Mouse (Mus musculus) MEL (cell line): ENCODE results near the gene Gh. TPM values are rescaled to one million over a fixed set of nuclear protein-coding genes. Genes with fewer than 3 reads are reported as not detected.

Experiments used
- DNase-seq: peaks from one replicate; pipeline ENCODE4 v3.0.0; 2011; ENCODE audit warnings: low read depth, low spot score
- H3K27ac ChIP-seq: 2 replicates; pipeline ENCODE4 v1.5.1; 2012; ENCODE audit warnings: low read depth, mild to moderate bottlenecking, control low read depth, low read length, moderate library complexity; ENCODE audit not compliant: control insufficient read depth
- H3K27me3 ChIP-seq, 2 experiments: fragments of 150-350 bp in 1 of 2; sonication (generic) in 1 of 2; 2 replicates each; pipeline ENCODE4 v1.6.1; 2012; ENCODE audit warnings: low read length in 2 of 2, mild to moderate bottlenecking in 2 of 2, improper control_type of control experiment in 1 of 2, moderate library complexity in 1 of 2; ENCODE audit not compliant: insufficient read depth in 2 of 2, control insufficient read depth in 1 of 2
- H3K36me3 ChIP-seq, 2 experiments: 2 replicates each; pipeline ENCODE4 v1.6.1; 2012 to 2014; ENCODE audit warnings: low read length in 2 of 2, improper control_type of control experiment in 1 of 2, inconsistent platforms in 1 of 2, mild to moderate bottlenecking in 1 of 2; ENCODE audit not compliant: insufficient read depth in 2 of 2, control insufficient read depth in 1 of 2
- H3K4me1 ChIP-seq, 2 experiments: fragments of 150-350 bp in 1 of 2; sonication (generic) in 1 of 2; 2 replicates each; pipeline ENCODE4 v1.6.1; 2012; ENCODE audit warnings: low read length in 2 of 2, improper control_type of control experiment in 1 of 2, mild to moderate bottlenecking in 1 of 2; ENCODE audit not compliant: insufficient read depth in 2 of 2, control insufficient read depth in 1 of 2
- H3K4me3 ChIP-seq, 2 experiments: fragments of 150-350 bp in 1 of 2; sonication (generic) in 1 of 2; 2 replicates each; pipeline ENCODE4 v1.5.1; 2012; ENCODE audit warnings: low read depth in 2 of 2, low read length in 2 of 2, mild to moderate bottlenecking in 2 of 2, moderate library complexity in 2 of 2, control low read depth in 1 of 2, improper control_type of control experiment in 1 of 2; ENCODE audit not compliant: control insufficient read depth in 1 of 2, insufficient read depth in 1 of 2
- H3K79me2 ChIP-seq: 2 replicates; pipeline ENCODE4 v1.6.1; 2012; ENCODE audit warnings: mild to moderate bottlenecking, low read length, moderate library complexity; ENCODE audit not compliant: control insufficient read depth, poor library complexity, insufficient read depth
- H3K9ac ChIP-seq: 2 replicates; pipeline ENCODE4 v1.6.1; 2012; ENCODE audit warnings: low read depth, mild to moderate bottlenecking, control low read depth, low read length, moderate library complexity; ENCODE audit not compliant: control insufficient read depth, poor library complexity, severe bottlenecking
- H3K9me3 ChIP-seq: fragments of 150-350 bp; sonication (generic); replicated peaks from 2 replicates; pipeline ENCODE4 v1.6.1; 2012; ENCODE audit warnings: mild to moderate bottlenecking, low read length, improper control_type of control experiment, moderate library complexity; ENCODE audit not compliant: insufficient read depth
- BHLHE40 ChIP-seq: IDR thresholded peaks from 2 replicates; pipeline ENCODE4 v1.6.1; 2012; ENCODE audit warnings: low read depth, mild to moderate bottlenecking, inconsistent platforms, low read length, improper control_type of control experiment, borderline replicate concordance
- ELF1 ChIP-seq: IDR thresholded peaks from 2 replicates; pipeline ENCODE4 v1.6.1; 2014; ENCODE audit warnings: low read depth, mild to moderate bottlenecking, inconsistent platforms, low read length, improper control_type of control experiment, moderate library complexity
- EP300 ChIP-seq, 2 experiments: IDR thresholded peaks; 2 replicates each; pipeline ENCODE4 v1.6.1; 2011; ENCODE audit warnings: improper control_type of control experiment in 2 of 2, low read length in 2 of 2, low read depth in 1 of 2, mild to moderate bottlenecking in 1 of 2
- HCFC1 ChIP-seq: IDR thresholded peaks from 2 replicates; pipeline ENCODE4 v1.6.1; 2012; ENCODE audit warnings: low read depth, mild to moderate bottlenecking, inconsistent platforms, low read length, improper control_type of control experiment, moderate library complexity
- MAFK ChIP-seq: IDR thresholded peaks from 2 replicates; pipeline ENCODE4 v1.6.1; 2011; ENCODE audit warnings: low read depth, mild to moderate bottlenecking, low read length, improper control_type of control experiment, borderline replicate concordance
- MEF2A ChIP-seq: IDR thresholded peaks from 2 replicates; pipeline ENCODE4 v1.6.1; 2014; ENCODE audit warnings: low read depth, mild to moderate bottlenecking, inconsistent platforms, low read length, improper control_type of control experiment; ENCODE audit not compliant: poor library complexity, insufficient replicate concordance, severe bottlenecking; ENCODE audit errors: extremely low read depth
- NELFE ChIP-seq: IDR thresholded peaks from 2 replicates; pipeline ENCODE4 v1.6.1; 2011; ENCODE audit warnings: low read depth, low read length, improper control_type of control experiment
- NRF1 ChIP-seq: IDR thresholded peaks from 2 replicates; pipeline ENCODE4 v1.6.1; 2014; ENCODE audit warnings: low read depth, mild to moderate bottlenecking, inconsistent platforms, low read length, improper control_type of control experiment, moderate library complexity; ENCODE audit not compliant: poor library complexity, insufficient read depth, severe bottlenecking
- POLR2A ChIP-seq, 2 experiments: IDR thresholded peaks; 2 replicates each; pipeline ENCODE4 v1.6.1; 2011 to 2012; ENCODE audit warnings: low read length in 2 of 2, mild to moderate bottlenecking in 2 of 2, control low read depth in 1 of 2, improper control_type of control experiment in 1 of 2, low read depth in 1 of 2, moderate library complexity in 1 of 2; ENCODE audit not compliant: control insufficient read depth in 1 of 2, insufficient read depth in 1 of 2, poor library complexity in 1 of 2
- POLR2AphosphoS5 ChIP-seq: IDR thresholded peaks from 2 replicates; pipeline ENCODE4 v1.6.1; 2012; ENCODE audit warnings: low read depth, borderline replicate concordance, mild to moderate bottlenecking, inconsistent platforms, low read length, moderate library complexity, mixed read lengths
- RAD21 ChIP-seq: IDR thresholded peaks from 2 replicates; pipeline ENCODE4 v1.6.1; 2011; ENCODE audit warnings: mild to moderate bottlenecking, low read depth, low read length, improper control_type of control experiment
- RCOR1 ChIP-seq: IDR thresholded peaks from 2 replicates; pipeline ENCODE4 v1.6.1; 2012; ENCODE audit warnings: low read depth, mild to moderate bottlenecking, inconsistent platforms, low read length, improper control_type of control experiment
- SMC3 ChIP-seq: IDR thresholded peaks from 2 replicates; pipeline ENCODE4 v1.6.1; 2011; ENCODE audit warnings: low read depth, low read length, improper control_type of control experiment
- TCF12 ChIP-seq: IDR thresholded peaks from 2 replicates; pipeline ENCODE4 v1.6.1; 2014; ENCODE audit warnings: low read depth, mild to moderate bottlenecking, inconsistent platforms, low read length, improper control_type of control experiment, moderate library complexity
- UBTF ChIP-seq: IDR thresholded peaks from 2 replicates; pipeline ENCODE4 v1.6.1; 2012; ENCODE audit warnings: low read depth, mild to moderate bottlenecking, inconsistent platforms, low read length, improper control_type of control experiment, moderate library complexity, borderline replicate concordance; ENCODE audit not compliant: insufficient read depth
- ZC3H11A ChIP-seq: IDR thresholded peaks from 2 replicates; pipeline ENCODE4 v1.6.1; 2012; ENCODE audit warnings: low read depth, mild to moderate bottlenecking, inconsistent platforms, low read length, improper control_type of control experiment
- ZKSCAN1 ChIP-seq: IDR thresholded peaks from 2 replicates; pipeline ENCODE4 v1.6.1; 2012; ENCODE audit warnings: low read depth, mild to moderate bottlenecking, inconsistent platforms, low read length, improper control_type of control experiment, moderate library complexity
- ZMIZ1 ChIP-seq: IDR thresholded peaks from 2 replicates; pipeline ENCODE4 v1.6.1; 2012; ENCODE audit warnings: low read depth, mild to moderate bottlenecking, inconsistent platforms, low read length, improper control_type of control experiment, moderate library complexity
- ZNF384 ChIP-seq: IDR thresholded peaks from 2 replicates; pipeline ENCODE4 v1.6.1; 2012; ENCODE audit warnings: low read depth, mild to moderate bottlenecking, inconsistent platforms, low read length, improper control_type of control experiment
- polyA plus RNA-seq, 2 experiments: library from polyadenylated mRNA; stranded (reverse) in 1 of 2; unstranded in 1 of 2; fragments of >175 nt in 1 of 2; fragments of >200 nt in 1 of 2; gene quantifications; 2 replicates each; pipeline versions ENCODE4 v1.2.1 to v1.2.4; 2012; ENCODE audit warnings: low replicate concordance in 2 of 2, low read depth in 1 of 2; ENCODE audit not compliant: insufficient read length in 2 of 2, insufficient read depth in 1 of 2, missing spikeins in 1 of 2
- total RNA-seq: library from RNA; depleted of rRNA; stranded (reverse); fragments of 300-350 nt; gene quantifications from 2 replicates; pipeline ENCODE4 v1.2.3, GENCODE M21; 2012; rRNA removed

Gene Gh
- total and polyA plus RNA-seq, 3 experiments: 0.08 TPM; not detected in 2

DNA sequence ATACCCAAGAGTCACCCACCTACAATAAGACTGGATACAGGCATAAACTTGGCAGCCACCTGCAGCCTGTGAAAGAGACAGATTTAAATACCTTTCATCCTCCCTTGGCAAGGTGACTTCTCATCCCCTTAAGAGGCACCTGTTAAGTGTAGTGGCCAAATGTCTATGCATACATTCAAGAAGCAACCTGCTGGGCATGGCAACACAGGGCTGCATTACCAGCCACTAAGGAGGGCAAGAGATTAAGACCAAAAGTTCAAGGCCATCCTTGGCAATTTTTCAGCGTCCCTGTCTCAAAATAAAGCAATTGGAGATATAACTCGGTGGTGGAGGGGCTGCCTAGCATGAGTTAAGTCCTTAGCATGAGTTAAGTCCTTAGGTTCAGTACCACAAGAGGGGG lies 46.9 kb downstream of the Gh start:
- Histone ChIP-seq H3K36me3 (peaks cover 21 to 22% of the 10 kb centered on the region in 2 experiments), H3K27ac (peak overlapping the region; percentile 84)

More for the DNA sequence above, 46.9 kb downstream of the Gh start:
- H3K4me3 ChIP-seq: peak overlapping the region; percentile 78 to 94
- no peaks in the 10 kb centered on the region for H3K27me3 ChIP-seq
- peaks cover 59% of the 10 kb centered on the region for H3K79me2 ChIP-seq
- H3K9ac ChIP-seq: peak overlapping the region; percentile 83
- TF ChIP-seq ZC3H11A: no peak
- TF ChIP-seq NELFE: no peak
- no peak for TF ChIP-seq POLR2A (IDR thresholded peaks at IDR 0.05; ENCODE audit: control insufficient read depth in 1 of 2, insufficient read depth in 1 of 2, low read depth in 1 of 2, low read length in 2 of 2, poor library complexity in 1 of 2)
- TF ChIP-seq POLR2AphosphoS5: no peak
- no peak for TF ChIP-seq HCFC1
- TF ChIP-seq UBTF: no peak
- TF ChIP-seq ZKSCAN1: no peak
- TF ChIP-seq SMC3: no peak
- TF ChIP-seq RAD21: no peak
- no peak for TF ChIP-seq MEF2A
- TF ChIP-seq TCF12: no peak
- TF ChIP-seq ZNF384: no peak
- TF ChIP-seq NRF1: no peak
- no peak for TF ChIP-seq EP300 (IDR thresholded peaks at IDR 0.05; ENCODE audit: low read depth in 1 of 2, low read length in 2 of 2)
- no peak for TF ChIP-seq RCOR1
- TF ChIP-seq MAFK: no peak
- TF ChIP-seq BHLHE40: no peak
- no peak for TF ChIP-seq ZMIZ1
- no peak for TF ChIP-seq ELF1
- peaks cover 3 to 18% of the 10 kb centered on the region in 2 experiments; a peak in 3 of 4 replicates for H3K4me1 ChIP-seq
- no peak for DNase-seq
- no peaks in the 10 kb centered on the region for H3K9me3 ChIP-seq

Other genes with a start within 250 kb of the Gh start
- gene Taco1, start 235.8 kb downstream of the Gh start, total RNA-seq: 33.3 and 35.0 TPM in 2 replicates
- 10 to 100 TPM in 1 of 2 experiments, not detected in 1; 33.1 TPM for gene Taco1, start 235.8 kb downstream of the Gh start, polyA plus RNA-seq
- gene Map3k3, start 217.3 kb downstream of the Gh start, total RNA-seq: 10.5 and 14.6 TPM in 2 replicates
- 10 to 100 TPM in 1 of 2 experiments, not detected in 1; 14.3 TPM for gene Map3k3, start 217.3 kb downstream of the Gh start, polyA plus RNA-seq
- gene Gm10840, start 141.0 kb downstream of the Gh start, total RNA-seq: not detected in 2 replicates
- not detected for gene Gm10840, start 141.0 kb downstream of the Gh start, polyA plus RNA-seq
- gene Limd2, start 141.0 kb downstream of the Gh start, total RNA-seq: 58.6 and 103 TPM in 2 replicates
- gene Limd2, start 141.0 kb downstream of the Gh start, polyA plus RNA-seq: 100 to 1,000 TPM in 1 of 2 experiments, not detected in 1; 201 TPM
- 25.5 and 27.4 TPM in 2 replicates for gene Strada, start 99.7 kb downstream of the Gh start, total RNA-seq
- 10 to 100 TPM in 1 of 2 experiments, not detected in 1; 39.8 TPM for gene Strada, start 99.7 kb downstream of the Gh start, polyA plus RNA-seq
- gene Ccdc47, start 85.5 kb downstream of the Gh start, total RNA-seq: 51.6 and 51.8 TPM in 2 replicates
- gene Ccdc47, start 85.5 kb downstream of the Gh start, polyA plus RNA-seq: 100 to 1,000 TPM in 1 of 2 experiments, 10 to 100 TPM in 1; 47.6 to 145 TPM
- 56.1 and 62.6 TPM in 2 replicates for gene Ddx42, start 84.9 kb downstream of the Gh start, total RNA-seq
- 10 to 100 TPM in 1 of 2 experiments, not detected in 1; 57.7 TPM for gene Ddx42, start 84.9 kb downstream of the Gh start, polyA plus RNA-seq
- 268 and 308 TPM in 2 replicates for gene Ftsj3, start 45.8 kb downstream of the Gh start, total RNA-seq
- 100 to 1,000 TPM in 1 of 2 experiments, not detected in 1; 205 TPM for gene Ftsj3, start 45.8 kb downstream of the Gh start, polyA plus RNA-seq
- 426 and 451 TPM in 2 replicates for gene Psmc5, start 45.7 kb downstream of the Gh start, total RNA-seq
- gene Psmc5, start 45.7 kb downstream of the Gh start, polyA plus RNA-seq: 100 to 1,000 TPM; 112 to 290 TPM
- 116 and 131 TPM in 2 replicates for gene Smarcd2, start 28.9 kb downstream of the Gh start, total RNA-seq
- 100 to 1,000 TPM in 1 of 2 experiments, not detected in 1; 123 TPM for gene Smarcd2, start 28.9 kb downstream of the Gh start, polyA plus RNA-seq
- gene Tcam1, start 25.2 kb downstream of the Gh start, total RNA-seq: 4.3 and 4.6 TPM in 2 replicates
- gene Tcam1, start 25.2 kb downstream of the Gh start, polyA plus RNA-seq: 1 to 10 TPM in 1 of 2 experiments, not detected in 1; 8.9 TPM
- gene Cd79b, start 12.9 kb upstream of the Gh start, total RNA-seq: 0.36 and 0.54 TPM in 2 replicates
- 1 to 10 TPM in 1 of 2 experiments, not detected in 1; 2.4 TPM for gene Cd79b, start 12.9 kb upstream of the Gh start, polyA plus RNA-seq
- 0.15 and 0.16 TPM in 2 replicates for gene Scn4a, start 51.4 kb upstream of the Gh start, total RNA-seq
- gene Scn4a, start 51.4 kb upstream of the Gh start, polyA plus RNA-seq: under 1 TPM in 1 of 2 experiments, not detected in 1; 0.04 TPM
- gene Prr29, start 63.6 kb upstream of the Gh start, total RNA-seq: not detected in 2 replicates
- under 1 TPM in 1 of 2 experiments, not detected in 1; 0.61 TPM for gene Prr29, start 63.6 kb upstream of the Gh start, polyA plus RNA-seq
- 58.1 and 82.7 TPM in 2 replicates for gene Icam2, start 86.2 kb upstream of the Gh start, total RNA-seq
- 10 to 100 TPM in 1 of 2 experiments, not detected in 1; 49.6 TPM for gene Icam2, start 86.2 kb upstream of the Gh start, polyA plus RNA-seq
- 4.3 and 4.8 TPM in 2 replicates for gene Ern1, start 186.0 kb upstream of the Gh start, total RNA-seq
- gene Ern1, start 186.0 kb upstream of the Gh start, polyA plus RNA-seq: 1 to 10 TPM in 1 of 2 experiments, not detected in 1; 5.7 TPM